Mouse (Mus musculus) thymus, adult 2 months (tissue): ENCODE data around the gene Nucks1. TPM values are rescaled to one million over a fixed set of nuclear protein-coding genes. Genes with fewer than 3 reads are reported as not detected.

Experiments
- DNase-seq: peaks from one replicate; pipeline ENCODE4 v3.0.0; 2021
- H3K27ac ChIP-seq: fragments of 200-500 bp; 2 replicates; pipeline ENCODE4 v1.5.1; 2012; ENCODE audit warnings: low read length, control low read depth; ENCODE audit not compliant: control insufficient read depth, insufficient read depth
- H3K27me3 ChIP-seq: fragments of 200-500 bp; 2 replicates; pipeline ENCODE4 v1.6.1; 2012; ENCODE audit warnings: mild to moderate bottlenecking, low read length, moderate library complexity, mixed read lengths; ENCODE audit not compliant: control insufficient read depth, insufficient read depth
- H3K36me3 ChIP-seq: fragments of 200-500 bp; 2 replicates; pipeline ENCODE4 v1.6.1; 2012; ENCODE audit warnings: mild to moderate bottlenecking, low read length, moderate library complexity; ENCODE audit not compliant: control insufficient read depth, insufficient read depth
- H3K4me1 ChIP-seq: fragments of 200-500 bp; replicated peaks from 2 replicates; pipeline ENCODE4 v1.6.1; 2012; ENCODE audit warnings: low read length; ENCODE audit not compliant: control insufficient read depth, insufficient read depth
- H3K4me3 ChIP-seq: fragments of 200-500 bp; 2 replicates; pipeline ENCODE4 v1.5.1; 2012; ENCODE audit warnings: mild to moderate bottlenecking, low read length, control low read depth, moderate library complexity; ENCODE audit not compliant: control insufficient read depth, insufficient read depth
- CTCF ChIP-seq: fragments of 200-500 bp; IDR thresholded peaks from 2 replicates; pipeline ENCODE4 v1.5.1; 2012; ENCODE audit warnings: mild to moderate bottlenecking, control low read depth, low read length, moderate library complexity, borderline replicate concordance; ENCODE audit not compliant: control insufficient read depth, poor library complexity, insufficient read depth; ENCODE audit errors: extremely low read depth
- POLR2A ChIP-seq: fragments of 200-500 bp; IDR thresholded peaks from 2 replicates; pipeline ENCODE4 v1.6.1; 2012; ENCODE audit warnings: mild to moderate bottlenecking, low read length, control low read depth, moderate library complexity; ENCODE audit not compliant: control insufficient read depth, poor library complexity, insufficient read depth; ENCODE audit errors: extremely low read depth
- WGBS: fragments of 180-500 bp; shearing (Covaris S2); methylation state at CpG from one replicate; pipeline ENCODE4 v1.1.7; 2018; 5-methylcytosine and 5-hydroxymethylcytosine counted together
- polyA plus RNA-seq: library from polyadenylated mRNA; depleted of rRNA; stranded (reverse); fragments of >200 nt; gene quantifications from 2 replicates; pipeline ENCODE4 v1.2.3, GENCODE M21; 2012

Nucks1 gene
- polyA plus RNA-seq, 1 experiment, result 16.6 TPM

DNA sequence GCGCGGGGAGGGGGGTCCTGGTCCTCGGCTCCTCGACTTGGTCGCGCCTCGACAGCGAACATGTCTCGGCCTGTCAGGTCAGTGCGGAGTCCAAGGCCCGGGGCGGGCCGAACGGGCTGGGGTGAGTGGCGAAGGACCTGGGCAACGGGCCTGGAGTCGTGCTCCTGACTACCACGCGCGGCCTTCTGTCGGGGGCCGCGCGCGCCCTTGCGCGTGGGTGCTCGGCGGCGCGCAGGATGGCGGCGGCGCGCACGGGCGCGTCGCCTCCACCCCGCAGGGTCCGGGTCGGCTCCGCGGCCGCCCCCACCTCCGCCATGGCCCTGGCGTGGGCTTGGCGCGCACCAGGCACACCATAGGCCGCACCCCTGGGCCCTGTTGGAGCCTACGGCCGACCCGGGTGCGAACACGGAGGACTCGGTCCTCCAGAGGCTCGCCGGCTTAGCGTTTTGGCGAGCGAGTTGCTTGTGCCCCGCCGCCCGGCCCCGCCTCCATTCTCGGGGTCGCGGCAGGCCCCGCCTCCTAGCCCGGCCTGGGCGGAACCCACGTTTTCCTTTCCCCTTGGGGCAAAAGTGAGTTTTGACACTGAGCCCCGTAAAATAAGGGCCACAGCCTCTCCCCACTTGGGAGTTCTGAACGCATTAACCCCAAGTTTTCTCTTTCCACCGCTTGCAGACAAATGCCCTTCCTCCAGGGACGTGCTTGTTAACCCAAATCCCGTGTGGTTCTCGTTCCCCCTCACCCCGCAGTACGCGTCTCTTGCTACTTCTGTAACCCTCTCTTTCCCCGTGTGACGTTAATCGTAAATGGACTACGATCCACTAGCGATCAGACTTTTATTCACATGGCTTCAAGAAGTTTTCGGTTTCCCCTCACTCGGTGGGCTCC, 582 bp downstream of the Nucks1 start:
- TF ChIP-seq POLR2A, result no peak; the same call in 1 of the 2 replicates
- peak; percentile 33; the same call in 1 of the 2 replicates for TF ChIP-seq CTCF

DNA sequence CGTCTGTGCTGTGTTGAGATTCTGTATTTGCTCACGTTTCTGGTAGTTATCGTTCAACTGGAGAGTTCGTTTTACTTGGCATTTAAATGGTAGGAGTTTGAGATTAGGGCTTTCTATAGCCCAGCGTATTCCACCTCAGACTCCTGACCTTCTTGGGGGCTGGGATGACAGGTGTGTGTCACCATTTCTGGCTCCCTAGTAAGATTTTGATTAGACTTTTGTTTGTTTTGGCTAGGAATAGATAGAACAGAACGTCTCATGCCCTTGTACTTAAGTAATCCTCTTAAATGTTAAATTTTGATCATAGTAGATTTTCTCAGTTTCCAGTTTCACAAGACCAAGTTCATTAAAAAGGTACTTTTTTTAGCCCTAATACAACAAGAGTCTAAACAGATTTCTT, 7.3 kb downstream of the Nucks1 start:
- Histone ChIP-seq H3K36me3 (peaks cover 38% of the 10 kb centered on the region), H3K4me3 (no peak overlapping the region), H3K27me3 (no peaks in the 10 kb centered on the region), H3K4me1 (no peaks in the 10 kb centered on the region), H3K27ac (no peak overlapping the region)
- no peak for TF ChIP-seq CTCF
- no peak for TF ChIP-seq POLR2A
- 67% methylated on average over 6 of the region's 6 CpGs for WGBS
- DNase-seq, result no peak

More for the DNA sequence above, 582 bp downstream of the Nucks1 start:
- no peaks in the 10 kb centered on the region for H3K36me3 ChIP-seq
- peak; percentile 93 for DNase-seq
- peak overlapping the region; percentile 67 for H3K4me3 ChIP-seq
- H3K4me1 ChIP-seq, result peaks cover 2% of the 10 kb centered on the region; the same call in 1 of the 2 replicates
- no peaks in the 10 kb centered on the region for H3K27me3 ChIP-seq
- H3K27ac ChIP-seq, result peak overlapping the region; percentile 38; the same call in 1 of the 2 replicates
- WGBS, result 1% methylated on average over 69 of the region's 88 CpGs

GRCm38 (mm10) chr1:131919052-131919451, 8.7 kb downstream of the Nucks1 start:
- Histone ChIP-seq H3K27ac (no peak overlapping the region), H3K27me3 (no peaks in the 10 kb centered on the region), H3K4me1 (no peaks in the 10 kb centered on the region), H3K36me3 (peaks cover 52% of the 10 kb centered on the region), H3K4me3 (no peak overlapping the region)
- no peak for TF ChIP-seq CTCF
- no peak for TF ChIP-seq POLR2A
- DNase-seq, result no peak
- 97% methylated on average over 2 of the region's 2 CpGs for WGBS

DNA sequence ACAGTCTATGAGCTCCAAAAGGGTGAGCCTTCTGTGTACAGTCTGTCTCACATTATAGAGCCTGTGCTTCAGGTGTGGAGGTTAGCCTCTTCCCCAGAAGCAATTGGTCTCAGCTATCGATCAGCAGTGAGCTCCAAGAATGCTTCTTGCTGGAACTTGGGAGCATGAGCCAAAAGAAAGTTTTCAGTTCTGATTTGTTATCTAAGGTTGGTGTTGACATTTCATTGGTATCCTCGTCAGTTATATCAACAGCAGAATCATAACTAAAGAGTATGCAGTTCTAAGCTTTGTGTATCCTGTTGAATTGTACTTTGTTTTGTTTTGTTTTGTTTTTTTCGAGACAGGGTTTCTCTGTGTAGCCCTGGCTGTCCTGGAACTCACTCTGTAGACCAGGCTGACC, 11.8 kb downstream of the Nucks1 start:
- peaks cover 79% of the 10 kb centered on the region for H3K36me3 ChIP-seq
- no peak overlapping the region for H3K27ac ChIP-seq
- no peak overlapping the region for H3K4me3 ChIP-seq
- TF ChIP-seq POLR2A (no peak), CTCF (no peak)
- no peaks in the 10 kb centered on the region for H3K4me1 ChIP-seq
- 95% methylated on average over 3 of the region's 3 CpGs for WGBS
- no peak for DNase-seq
- no peaks in the 10 kb centered on the region for H3K27me3 ChIP-seq

DNA sequence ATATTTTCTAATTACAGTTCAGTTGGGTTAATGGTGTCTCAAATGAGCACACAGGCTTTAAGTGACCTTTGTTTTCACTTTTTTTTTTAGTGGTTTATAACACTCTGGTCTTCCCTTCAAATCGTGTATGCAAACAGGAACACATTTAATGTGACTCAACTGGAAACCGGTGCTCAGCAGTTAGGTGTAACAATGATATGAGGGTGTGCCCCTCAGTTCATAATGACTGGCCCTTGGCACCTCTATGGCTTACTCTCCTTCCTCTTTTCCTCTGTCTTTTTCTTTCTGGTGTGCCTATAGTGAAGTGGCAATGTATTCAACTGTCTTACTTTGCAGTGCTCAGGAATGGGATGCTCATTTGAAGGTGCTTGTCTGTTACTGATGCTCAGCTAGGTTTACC, 23.1 kb downstream of the Nucks1 start:
- no peak for TF ChIP-seq POLR2A
- TF ChIP-seq CTCF, result no peak
- 83% methylated on average over 2 of the region's 2 CpGs for WGBS
- Histone ChIP-seq H3K36me3 (peaks cover 48% of the 10 kb centered on the region), H3K27ac (no peak overlapping the region), H3K4me3 (no peak overlapping the region), H3K4me1 (no peaks in the 10 kb centered on the region), H3K27me3 (no peaks in the 10 kb centered on the region)
- DNase-seq, result no peak

DNA sequence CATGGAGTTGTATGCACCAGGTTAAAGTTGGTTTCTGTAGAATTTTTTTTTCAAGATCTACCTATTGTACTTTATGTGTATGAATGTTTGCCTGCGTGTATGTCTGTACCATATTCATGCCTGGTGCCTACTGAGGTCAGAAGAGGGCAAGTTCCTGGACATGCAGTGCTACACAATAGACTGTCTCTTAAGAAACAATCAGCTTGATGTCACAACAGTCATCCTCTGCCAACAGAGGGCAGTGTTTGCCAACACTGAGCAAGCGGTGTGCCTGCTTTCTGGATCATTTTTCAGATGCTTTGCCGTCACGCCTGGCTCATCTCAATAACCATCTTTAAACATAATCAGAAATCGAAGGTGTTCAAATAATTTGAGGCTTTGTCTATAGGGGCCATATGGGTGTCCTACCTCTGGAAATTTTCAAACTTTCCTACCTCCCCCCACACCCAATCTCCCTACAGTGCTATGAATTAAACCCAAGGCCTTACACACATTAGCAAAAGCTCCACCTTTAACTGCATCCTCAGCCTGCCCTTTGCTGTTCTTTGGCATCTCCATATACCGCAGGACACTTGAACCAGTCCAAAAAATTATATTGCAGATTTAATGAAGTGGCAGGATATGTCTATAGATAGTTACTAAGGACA, 27.4 kb downstream of the Nucks1 start:
- H3K36me3 ChIP-seq, result peaks cover 13% of the 10 kb centered on the region
- no peak overlapping the region for H3K4me3 ChIP-seq
- TF ChIP-seq CTCF (no peak), POLR2A (no peak)
- peak; percentile 51 for DNase-seq
- no peak overlapping the region for H3K27ac ChIP-seq
- H3K27me3 ChIP-seq, result no peaks in the 10 kb centered on the region
- H3K4me1 ChIP-seq, result no peaks in the 10 kb centered on the region
- WGBS, result 63% methylated on average over 6 of the region's 6 CpGs

GRCm38 (mm10) chr1:131938811-131939210, 28.5 kb downstream of the Nucks1 start:
- Histone ChIP-seq H3K27ac (no peak overlapping the region), H3K27me3 (no peaks in the 10 kb centered on the region), H3K36me3 (peaks cover 7% of the 10 kb centered on the region), H3K4me1 (no peaks in the 10 kb centered on the region), H3K4me3 (no peak overlapping the region)
- no peak for TF ChIP-seq POLR2A
- no peak for TF ChIP-seq CTCF
- DNase-seq, result no peak
- WGBS, result 88% methylated on average over 1 of the region's 1 CpGs
